Mouse (Mus musculus) spleen, postnatal 4 days (tissue): Measurements from ENCODE around the gene 5330417C22Rik.
"Not testable (repeated sequence)": the region's sequence is repeated elsewhere in the genome, so short reads cannot be mapped to it uniquely, and the experiment has no call there.

Experiments
- DNase-seq, 2 experiments: peaks; one replicate each; pipeline ENCODE4 v3.0.0; 2022; ENCODE audit warnings: low spot score in 2 of 2

5330417C22Rik gene

DNA sequence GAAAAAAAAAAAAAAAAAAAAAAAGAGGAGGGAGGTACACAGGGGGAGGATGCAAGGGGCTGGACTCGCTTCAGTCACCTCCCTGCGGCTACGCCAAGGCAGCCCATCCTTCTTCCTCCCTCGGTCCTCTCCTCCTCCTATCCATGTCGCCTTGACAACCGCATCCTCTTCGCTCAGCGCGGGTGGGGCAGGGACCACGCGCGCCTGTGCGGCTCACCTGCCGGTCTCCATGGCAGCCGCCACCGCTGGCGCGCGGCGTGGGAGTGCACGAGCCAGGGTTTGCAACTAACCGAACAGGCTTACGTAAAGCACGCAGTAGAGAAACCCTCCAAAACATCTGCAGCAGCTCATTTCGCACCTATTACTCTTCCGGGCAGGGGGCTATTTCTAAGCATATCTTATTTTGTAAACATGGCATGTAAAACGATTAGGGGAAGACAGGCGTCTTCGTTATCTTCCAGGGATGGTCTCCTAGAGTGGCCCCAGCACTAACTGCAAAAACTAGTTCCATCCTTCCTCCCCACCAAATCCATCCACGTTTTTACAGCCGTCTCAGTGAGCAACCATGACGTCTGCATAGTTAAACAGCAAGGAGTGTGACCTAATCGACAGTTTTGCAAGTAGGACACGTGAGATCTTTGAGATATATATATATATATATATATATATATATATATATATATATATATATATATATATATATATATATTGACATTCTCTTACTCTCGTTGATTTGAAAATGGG, at the start of gene 5330417C22Rik:
5330417C22Rik (minus strand) TSS at position 20 of the 744 bp plus-strand sequence.
- DNase-seq, result no peak

DNA sequence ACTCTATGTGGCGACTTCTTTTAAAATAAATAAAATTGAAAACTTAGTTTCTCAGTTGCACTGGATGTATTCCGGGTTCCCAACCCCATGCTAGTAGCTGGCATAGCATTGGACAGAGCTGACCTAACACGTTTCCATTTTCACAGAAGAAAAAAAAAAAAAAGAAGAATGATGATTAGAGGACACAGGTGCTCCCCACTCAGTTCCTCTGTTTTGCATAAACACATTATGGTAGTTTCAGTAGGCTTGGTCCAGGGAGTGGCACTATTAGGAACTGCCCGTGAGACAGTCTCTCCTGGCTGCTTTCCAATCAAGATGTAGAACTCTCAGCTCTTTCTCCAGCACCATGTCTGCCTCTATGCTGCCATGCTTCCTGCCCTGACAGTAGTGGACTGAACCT, 48.2 kb upstream of the 5330417C22Rik start:
- no peak for DNase-seq

DNA sequence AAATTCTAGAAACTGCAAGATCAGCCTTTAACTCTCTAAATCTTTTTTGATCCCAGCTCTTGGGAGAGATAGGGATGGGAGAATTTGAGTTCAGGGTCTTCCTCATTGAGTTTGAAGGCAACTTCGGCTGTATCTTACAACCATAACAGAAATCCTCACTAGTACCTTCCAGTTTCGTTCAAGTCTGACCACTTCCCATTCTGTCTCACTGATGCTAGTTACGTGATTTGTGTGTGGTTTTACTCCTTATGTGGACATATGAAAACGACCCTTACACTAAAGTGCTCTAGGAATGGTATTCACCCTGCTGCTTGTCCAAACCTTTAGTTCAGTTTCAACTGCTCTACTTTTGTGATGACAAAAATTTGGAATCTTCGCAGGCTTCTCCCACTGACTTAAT, 37.7 kb upstream of the 5330417C22Rik start:
- DNase-seq, result no peak

DNA sequence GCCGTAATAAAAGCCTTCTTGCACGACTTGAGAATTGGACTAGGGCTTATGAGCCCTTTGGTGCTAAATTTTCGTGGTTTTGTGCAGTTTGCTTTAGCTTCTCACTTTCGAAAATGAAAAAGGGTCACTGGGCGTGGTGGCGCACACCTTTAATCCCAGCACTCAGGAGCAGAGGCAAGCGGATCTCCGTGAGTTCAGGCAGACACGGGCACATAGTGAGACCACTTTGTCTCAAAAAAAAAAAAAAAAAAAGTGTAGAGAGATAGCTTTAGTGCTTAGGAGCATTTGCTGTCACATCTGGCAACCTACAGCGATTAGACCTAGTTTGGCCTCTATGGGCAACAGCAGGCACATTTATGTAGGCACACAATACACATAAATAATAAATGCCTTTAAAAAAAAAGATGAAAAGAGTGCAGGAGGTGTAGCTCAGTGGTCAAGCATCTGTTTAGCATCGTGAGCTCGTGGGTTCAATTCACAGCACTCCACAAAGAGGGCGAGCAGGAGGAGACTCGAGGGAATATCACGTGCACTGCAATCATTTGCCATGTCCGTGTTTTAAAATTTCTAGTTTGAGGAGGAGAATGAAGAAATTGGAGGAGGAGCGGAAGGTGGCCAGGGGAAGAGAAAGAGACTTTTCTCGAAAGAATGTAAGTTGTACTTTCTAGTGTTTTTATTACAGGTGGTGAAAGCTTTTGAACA, 36.1 kb upstream of the 5330417C22Rik start:
- no peak for DNase-seq

DNA sequence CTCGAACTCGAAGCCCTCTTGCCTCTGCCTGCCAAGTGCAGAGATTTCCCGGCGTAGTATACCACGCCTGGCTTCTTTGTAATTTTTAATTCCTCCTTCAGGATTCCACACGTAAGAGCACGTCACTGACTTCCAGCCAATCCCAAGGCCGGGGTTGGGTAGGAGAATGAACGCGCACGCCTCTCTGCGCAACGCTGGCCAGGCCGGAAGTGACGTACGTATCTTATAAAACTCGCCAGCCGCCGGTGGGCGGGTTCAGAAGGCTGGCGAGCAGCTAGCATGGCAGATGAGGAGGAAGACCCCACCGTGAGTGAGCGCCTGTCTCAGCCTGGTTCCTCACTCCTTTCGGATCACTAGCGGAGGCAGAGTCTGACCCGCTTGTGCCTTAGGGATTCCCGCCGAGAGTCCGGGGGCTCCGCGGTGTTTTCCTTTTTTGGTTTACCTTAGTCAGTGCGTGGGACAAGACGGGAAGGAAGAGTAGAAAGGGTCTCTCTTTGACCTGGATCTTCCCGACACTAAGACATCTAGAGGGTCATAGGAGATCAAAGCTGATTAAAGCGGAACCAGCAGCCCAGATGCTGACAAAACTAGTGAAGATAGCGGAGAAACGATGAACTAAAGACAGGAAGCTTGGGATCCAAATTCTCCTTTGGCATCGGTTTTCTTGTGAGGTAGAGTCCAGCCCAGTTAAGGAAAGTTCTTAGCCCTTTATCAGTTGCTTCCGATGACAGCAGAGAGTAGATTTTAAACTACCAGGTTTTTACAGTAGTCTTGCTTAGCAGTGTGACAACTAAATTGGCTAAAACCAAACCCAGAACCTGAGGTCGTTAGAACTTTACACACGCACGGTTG, 35.3 kb upstream of the 5330417C22Rik start, which contains the start of gene Taf13:
Taf13 (plus strand) TSS at position 256 of the 852 bp plus-strand sequence.
- DNase-seq, result peak; percentile 95 to 97

DNA sequence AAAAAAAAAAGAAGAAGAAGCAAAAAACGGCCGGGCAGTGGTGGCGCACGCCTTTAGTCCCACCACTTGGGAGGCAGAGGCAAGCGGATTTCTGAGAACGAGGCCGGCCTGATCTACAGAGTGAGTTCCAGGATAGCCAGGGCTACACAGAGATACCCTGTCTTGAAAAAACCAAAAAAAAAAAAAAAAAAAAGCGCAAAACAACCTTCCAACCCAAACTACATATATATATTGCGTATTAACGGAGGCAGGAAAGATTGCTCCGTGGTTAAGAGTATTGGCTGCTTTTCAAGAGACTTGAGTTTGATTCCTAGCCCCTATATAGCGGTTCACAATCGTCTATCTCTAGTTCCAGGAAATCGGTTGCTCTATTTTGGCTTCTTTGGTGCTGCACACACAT, 34.5 kb upstream of the 5330417C22Rik start:
- no peak for DNase-seq

DNA sequence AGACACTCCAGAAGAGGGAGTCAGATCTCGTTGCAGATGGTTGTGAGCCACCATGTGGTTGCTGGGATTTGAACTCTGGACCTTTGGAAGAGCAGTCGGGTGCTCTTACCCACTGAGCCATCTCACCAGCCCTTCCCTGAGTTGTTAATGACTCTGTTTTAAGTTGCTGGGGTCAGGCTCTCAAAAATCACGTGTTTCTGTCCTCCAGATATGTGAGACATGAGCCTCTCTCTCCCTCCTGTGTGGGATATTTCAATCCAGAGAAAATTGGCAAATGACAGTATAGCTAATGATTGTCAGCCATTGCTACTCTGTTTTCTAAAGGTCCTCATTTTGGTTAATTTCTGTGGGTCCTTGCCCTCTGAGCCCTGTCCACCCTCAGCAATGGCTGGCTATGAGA, 33.3 kb upstream of the 5330417C22Rik start:
- not testable (repeated sequence) for DNase-seq

DNA sequence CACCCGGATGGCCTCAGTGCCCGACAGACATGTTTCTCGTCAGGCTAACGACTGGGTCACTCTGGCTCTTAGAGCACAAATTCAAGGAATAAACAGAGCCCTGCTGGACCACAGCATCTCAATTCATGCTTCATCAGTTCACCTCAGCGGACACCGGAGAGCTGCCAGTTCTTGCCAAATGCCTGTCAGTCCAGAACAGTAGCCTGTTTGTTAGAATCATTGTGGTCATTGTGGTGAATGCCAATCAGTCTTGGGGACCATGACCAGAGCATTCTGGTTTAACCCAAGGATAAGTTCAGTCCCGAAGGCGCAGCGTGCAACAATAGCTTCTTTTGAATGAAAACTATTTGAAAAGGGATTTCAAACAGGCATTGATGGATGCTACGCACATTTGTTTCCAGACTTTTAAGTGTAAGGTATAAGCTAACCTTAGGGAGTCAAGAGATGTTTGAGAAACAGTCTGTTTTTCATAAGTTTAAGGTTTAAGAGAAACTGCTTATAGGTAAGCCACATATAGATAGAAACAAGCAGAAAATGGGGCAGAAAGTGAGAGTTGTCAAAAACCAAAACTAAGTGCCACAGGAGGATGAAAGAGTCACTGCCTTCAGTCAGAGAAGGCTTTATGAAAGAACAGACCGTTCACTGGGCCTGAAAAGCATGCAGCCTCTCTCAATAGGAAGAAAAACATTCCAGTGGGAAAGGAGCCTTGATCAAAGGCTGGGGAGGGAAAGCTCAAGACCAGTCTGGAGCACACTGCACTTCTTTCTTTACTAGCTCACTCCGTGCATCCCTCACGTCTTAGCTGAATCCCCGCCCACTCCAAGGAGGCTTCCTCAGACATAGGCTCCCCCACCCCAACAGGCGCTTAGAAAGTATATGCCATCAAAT, 31.9 kb upstream of the 5330417C22Rik start:
- DNase-seq, result no peak

DNA sequence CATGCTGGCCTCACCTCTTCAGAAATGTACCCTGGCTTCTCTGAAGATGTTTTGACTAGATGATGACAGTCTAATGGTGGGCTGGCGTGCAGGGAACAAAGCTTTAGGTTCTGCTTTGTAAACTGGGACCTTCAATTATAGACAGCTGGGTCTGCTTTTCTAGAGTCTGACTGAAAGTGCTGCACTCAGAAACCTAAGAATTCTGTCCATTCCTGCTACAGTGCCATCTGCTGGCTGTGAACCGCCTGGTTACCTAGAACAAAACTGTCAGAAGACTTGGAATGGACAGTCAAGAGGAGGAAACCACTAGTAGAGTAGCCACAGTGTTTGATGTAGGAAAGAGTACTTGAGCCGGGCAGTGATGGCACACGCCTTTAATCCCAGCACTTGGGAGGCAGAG, 27.0 kb upstream of the 5330417C22Rik start:
- peak; percentile 84 to 88 for DNase-seq

DNA sequence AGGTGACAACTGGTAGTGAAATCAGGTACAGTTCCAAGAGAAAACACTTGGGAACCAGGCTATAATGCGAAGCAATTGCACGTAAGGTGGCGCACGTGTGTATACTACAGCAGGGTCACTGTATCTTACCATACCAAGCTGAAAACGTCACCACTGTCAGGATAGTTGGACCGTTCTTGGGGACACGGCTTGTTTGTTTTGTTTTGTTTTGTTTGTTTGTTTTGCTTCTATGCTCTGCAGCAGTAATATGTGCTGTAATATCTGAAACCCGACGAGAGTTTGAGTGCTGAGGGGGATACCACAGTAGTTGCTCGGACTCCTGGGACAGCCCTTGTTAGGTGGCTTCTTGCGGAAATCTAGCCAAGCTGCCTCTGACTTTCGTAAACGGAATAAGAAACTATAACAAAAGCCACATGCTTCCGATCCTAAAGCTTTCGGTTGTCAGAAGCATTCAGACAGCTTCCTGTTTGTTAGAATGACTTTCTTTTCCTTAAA, 26.5 kb upstream of the 5330417C22Rik start:
- peak; percentile 41 to 68 for DNase-seq

DNA sequence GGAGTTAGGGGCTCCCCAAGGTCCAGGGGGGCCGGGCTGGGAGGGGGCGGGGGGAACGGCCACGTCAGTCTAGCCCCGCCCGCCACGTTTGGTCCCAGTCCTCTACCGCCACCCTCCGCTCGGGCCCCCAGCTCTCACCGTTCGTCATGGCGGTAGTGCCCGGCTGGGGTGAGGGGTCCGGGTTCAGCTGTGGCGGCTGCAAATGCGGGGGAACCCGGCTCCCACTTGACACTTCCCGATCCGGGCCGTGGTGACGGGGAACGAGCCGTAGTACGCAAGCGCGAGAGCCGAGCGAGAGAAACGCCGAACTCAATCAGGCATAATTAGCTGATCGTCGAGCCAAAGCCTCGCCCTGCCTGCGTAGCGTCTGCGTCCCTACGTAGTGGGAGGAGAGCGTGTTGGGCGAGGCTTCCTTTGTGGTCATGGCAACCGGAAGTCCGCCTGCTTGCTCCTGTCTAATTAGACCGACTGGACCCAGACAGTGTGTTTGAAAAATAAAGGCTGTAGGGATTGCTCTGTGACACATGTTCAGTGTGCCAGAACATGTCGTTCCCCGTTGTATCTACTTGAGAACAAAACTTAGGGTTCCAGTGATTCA, 25.9 kb upstream of the 5330417C22Rik start, which contains the start of gene Tmem167b:
Tmem167b (minus strand) TSS at position 334 of the 598 bp plus-strand sequence.
- DNase-seq, result peak; percentile 95 to 97

DNA sequence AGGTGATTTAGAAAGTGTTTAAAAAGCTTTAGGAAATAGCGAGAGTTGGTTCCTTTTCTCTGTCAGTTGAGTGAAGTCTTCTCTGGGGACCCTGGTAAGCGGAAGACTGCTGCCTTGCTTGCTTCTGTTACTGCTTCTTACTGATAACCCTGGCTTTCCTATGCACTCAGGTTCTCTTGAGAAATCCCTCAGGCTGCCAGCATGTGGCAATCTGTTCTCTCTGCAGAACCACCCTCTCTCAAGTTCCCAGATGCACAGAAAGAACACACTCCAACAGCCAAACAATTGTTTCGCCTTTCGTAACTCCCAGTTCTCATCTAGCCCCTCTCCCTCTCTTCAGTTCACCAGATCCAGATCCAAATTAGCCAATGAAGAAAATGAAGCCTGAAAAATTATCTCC, 21.6 kb upstream of the 5330417C22Rik start:
- DNase-seq, result no peak

DNA sequence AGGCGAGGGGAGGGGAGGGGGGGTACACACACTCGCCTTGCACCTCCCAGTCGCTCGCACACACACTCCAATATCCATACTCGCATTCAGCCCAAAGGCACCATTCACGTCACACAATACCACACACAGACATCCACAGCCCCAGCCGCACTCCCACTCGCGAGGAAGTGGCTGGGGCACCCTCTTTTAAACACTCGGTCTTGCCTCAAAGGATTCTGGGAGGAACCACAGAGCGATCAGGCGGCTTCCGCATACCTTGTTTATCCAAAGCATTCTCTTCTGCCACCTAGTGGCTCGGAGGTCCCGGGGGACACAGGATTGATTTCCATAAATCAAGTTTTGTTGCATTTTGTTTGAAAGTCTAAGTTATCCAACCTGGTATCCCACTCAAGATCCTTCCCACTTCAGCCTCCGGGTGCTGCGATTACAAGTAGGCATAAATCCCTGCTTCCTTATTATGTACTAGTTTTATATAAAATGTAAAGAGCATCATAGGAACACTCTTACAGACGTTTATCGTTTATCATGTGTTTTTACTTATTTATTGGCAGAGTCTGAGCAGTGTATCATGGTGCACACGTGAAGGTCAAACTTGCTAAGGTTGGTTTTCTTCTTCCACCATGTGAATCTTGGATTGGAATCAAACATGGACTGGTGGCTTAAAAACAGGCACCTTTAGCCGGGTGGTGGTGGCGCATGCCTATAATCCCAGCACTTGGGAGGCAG, 18.4 kb upstream of the 5330417C22Rik start:
- peak; percentile 93 to 96 for DNase-seq

DNA sequence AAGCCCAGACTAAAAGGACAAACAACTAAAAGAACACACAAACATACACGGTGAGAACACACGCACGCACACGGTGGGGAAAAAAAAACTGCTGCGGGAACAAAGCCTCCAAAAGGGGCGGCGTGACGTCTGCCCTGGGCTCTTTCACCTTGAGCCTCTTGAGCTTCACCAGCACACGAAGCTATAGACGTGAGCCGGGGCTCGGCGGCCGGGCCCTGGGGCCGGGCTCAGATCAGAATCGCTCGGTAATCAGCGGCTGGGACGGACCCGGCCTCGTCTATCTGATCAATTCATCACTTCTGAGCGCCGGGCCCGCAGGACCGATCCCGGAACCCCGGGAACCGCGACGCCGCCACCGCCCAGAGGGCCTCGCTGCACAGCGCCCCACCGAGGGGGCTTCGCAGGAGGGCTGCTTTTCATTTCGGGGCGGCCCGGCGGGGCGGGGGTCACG, 17.8 kb upstream of the 5330417C22Rik start:
- no peak for DNase-seq

DNA sequence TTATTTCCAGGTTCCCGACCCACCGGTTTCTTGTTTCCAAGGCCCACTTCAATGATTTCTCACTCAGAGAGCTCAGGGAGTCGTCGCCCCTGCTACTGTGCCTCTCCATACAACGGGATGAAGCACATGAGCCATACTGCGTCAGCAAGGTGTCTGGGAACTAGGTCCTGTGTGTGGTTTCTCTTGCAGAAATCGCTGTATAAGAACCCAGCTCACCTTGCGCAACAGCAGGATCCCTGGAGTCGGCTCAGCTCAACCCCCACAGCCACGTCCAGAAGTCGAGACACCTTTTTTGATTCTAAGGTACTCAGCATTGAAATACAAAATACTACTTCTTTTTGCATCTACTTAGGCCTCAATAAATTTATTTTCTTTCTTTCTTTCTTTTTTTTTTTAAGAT, 6.0 kb upstream of the 5330417C22Rik start:
- DNase-seq, result no peak

DNA sequence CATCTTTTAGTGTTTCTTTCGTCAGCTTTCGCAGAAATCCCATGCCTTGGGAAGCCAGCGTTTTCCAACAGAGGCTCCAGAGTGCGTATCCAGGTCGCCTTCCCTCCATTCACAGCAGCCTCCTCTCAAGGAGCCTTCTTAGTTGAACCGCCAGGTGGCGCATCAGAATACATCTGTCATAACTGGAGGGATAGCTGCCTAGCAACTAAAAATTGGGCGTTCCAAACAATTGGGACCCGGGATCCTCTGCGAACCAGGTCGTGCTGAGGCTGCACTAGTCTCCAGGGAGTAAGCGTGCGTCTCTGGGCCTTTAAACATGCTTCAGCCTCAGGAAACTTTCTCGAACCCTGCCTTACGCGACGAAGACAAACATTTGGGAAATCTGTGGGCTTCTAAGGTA, 967 bp upstream of the 5330417C22Rik start:
- DNase-seq, result peak; percentile 75 to 88

DNA sequence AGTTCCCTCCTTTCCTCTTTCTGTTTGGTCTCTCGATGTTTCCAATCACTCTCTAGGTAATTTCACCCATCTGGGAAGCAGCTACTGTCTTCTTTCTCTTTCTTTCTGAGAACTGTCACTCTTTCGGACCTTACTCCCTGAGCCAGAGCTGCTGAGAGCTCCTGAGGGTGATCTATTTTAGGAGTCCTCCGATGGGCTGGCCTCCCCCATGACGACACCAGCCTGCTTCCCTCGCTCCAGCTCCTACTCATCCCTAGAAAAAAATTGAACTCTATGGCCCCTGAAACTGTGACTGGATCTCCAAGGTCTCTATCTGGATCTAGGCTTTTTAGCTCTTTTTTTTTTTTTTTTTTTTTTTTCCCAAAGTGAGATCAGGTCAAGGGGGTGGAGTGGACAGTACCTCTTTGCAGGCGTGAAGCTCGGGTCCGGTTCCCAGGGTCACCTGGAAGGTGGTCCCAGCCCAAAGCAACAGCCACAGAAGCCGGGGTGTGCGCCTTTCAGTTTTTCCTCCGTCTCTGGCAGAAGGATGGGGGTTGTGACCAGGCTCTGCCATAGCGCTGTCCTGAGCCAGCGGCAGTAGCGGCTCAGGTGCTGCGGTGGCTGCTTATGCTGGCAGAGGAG, 330 bp downstream of the 5330417C22Rik start:
- no peak for DNase-seq

DNA sequence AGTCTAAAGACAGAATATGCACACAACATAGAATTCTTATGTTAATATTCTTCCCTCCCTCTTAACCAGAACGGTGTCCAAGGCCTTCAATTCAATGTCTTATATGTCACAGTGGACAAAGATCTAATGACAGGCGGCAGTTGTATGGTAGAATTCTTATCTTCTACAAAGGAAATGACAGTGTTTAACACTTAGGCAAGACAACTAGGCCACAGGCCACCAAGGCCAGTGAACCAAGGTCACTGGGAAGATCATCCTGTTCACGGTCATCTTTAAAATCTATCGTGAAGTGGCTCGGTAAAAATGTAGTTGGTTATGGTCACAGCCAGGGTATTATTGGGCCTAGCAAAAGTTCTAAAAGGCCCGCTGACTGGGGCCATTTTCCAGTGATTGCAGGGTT, 2.4 kb downstream of the 5330417C22Rik start, which contains the start of gene 1700013F07Rik:
1700013F07Rik (plus strand) TSS at position 200 of the 400 bp plus-strand sequence.
- no peak for DNase-seq
